Mouse (Mus musculus): Measurements from ENCODE around the gene Aqp5.

- no peak for TF ChIP-seq CTCF (IDR thresholded peaks at IDR 0.05; ENCODE audit: low read depth)
- TF ChIP-seq EP300 (optimal IDR thresholded peaks at IDR 0.05): no peak
These were observed 40.7 kb upstream of the Aqp5 start for GRCm38 (mm10) chr15:99549901-99550300.
